Mouse (Mus musculus) neural tube, embryonic 14.5 days (tissue): ENCODE measurements around the gene Imp3. TPM values are rescaled to one million over a fixed set of nuclear protein-coding genes. Genes with fewer than 3 reads are reported as not detected.
"Not testable (repeated sequence)": the region's sequence is repeated elsewhere in the genome, so short reads cannot be mapped to it uniquely, and the experiment has no call there.

Experiments
- ATAC-seq: fragments of 200-750 bp; cut with Nextera tagmentation; 2 replicates; pipeline ENCODE4 v1.8.0; 2017; ENCODE audit warnings: low read depth, mild to moderate bottlenecking, moderate TSS enrichment, moderate library complexity
- H3K27ac ChIP-seq: fragments of 300-500 bp; sonication (generic); 2 replicates; pipeline ENCODE4 v1.5.1; 2014; ENCODE audit warnings: low read depth, mild to moderate bottlenecking, control low read depth, low read length, moderate library complexity, mixed read lengths
- H3K27me3 ChIP-seq: fragments of 300-500 bp; sonication (generic); 2 replicates; pipeline ENCODE4 v1.6.1; 2014; ENCODE audit warnings: low read length; ENCODE audit not compliant: control insufficient read depth, insufficient read depth
- H3K36me3 ChIP-seq: fragments of 300-500 bp; sonication (generic); 2 replicates; pipeline ENCODE4 v1.6.1; 2014; ENCODE audit warnings: low read length, mixed read lengths; ENCODE audit not compliant: control insufficient read depth, insufficient read depth
- H3K4me1 ChIP-seq: fragments of 300-500 bp; sonication (generic); 2 replicates; pipeline ENCODE4 v1.6.1; 2014; ENCODE audit warnings: low read length; ENCODE audit not compliant: control insufficient read depth, insufficient read depth
- H3K4me2 ChIP-seq: fragments of 300-500 bp; sonication (generic); 2 replicates; pipeline ENCODE4 v1.6.1; 2014; ENCODE audit warnings: mild to moderate bottlenecking, low read depth, low read length, control low read depth
- H3K4me3 ChIP-seq: fragments of 300-500 bp; sonication (generic); 2 replicates; pipeline ENCODE4 v1.5.1; 2014; ENCODE audit warnings: low read depth, low read length, control low read depth, mixed read lengths
- H3K9ac ChIP-seq: fragments of 300-500 bp; sonication (generic); replicated peaks from 2 replicates; pipeline ENCODE4 v1.6.1; 2014; ENCODE audit warnings: low read depth, mild to moderate bottlenecking, control low read depth, low read length, mixed read lengths
- H3K9me3 ChIP-seq: fragments of 300-500 bp; sonication (generic); 2 replicates; pipeline ENCODE4 v1.6.1; 2016; ENCODE audit warnings: low read length; ENCODE audit not compliant: control insufficient read depth
- WGBS: fragments of 180-500 bp; shearing (Covaris S2); extraction: QIAGEN DNeasy Blood & Tissue Kit; methylation state at CpG from one replicate; pipeline ENCODE4 v1.1.7; 2014; 5-methylcytosine and 5-hydroxymethylcytosine counted together
- polyA plus RNA-seq: library from polyadenylated mRNA; unstranded; fragments of >200 nt; fragmentation: Nextera tagmentation; extraction: Ambion mirVana; gene quantifications from 2 replicates; pipeline ENCODE4 v1.2.1, GENCODE M21; 2014

The Imp3 gene
- polyA plus RNA-seq, 1 experiment from 2014 or later = 71.3 TPM

DNA sequence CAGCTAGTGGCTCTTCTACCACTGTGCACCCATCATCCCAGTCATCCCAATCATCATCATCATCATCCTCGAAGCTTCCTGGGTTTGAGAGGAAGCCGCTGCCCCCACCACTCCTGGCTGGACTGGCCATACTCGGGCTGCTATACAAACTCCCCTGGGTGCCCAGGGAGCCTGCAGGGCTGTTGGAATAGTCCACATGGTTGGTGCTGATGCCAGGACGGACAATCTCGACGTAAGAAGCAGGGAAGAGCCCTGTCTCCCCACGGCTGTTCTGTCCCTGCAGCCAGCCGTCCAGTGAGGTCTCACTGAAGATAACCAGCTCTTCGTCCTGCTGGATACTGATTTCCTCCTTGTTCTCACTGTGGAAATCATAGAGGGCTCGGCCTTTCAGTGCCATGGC lies 10.9 kb upstream of the Imp3 start:
- Histone ChIP-seq H3K27me3 (no peaks in the 10 kb centered on the region), H3K9me3 (no peaks in the 10 kb centered on the region), H3K4me2 (peak overlapping the region; percentile 80; the same call in 1 of the 2 replicates), H3K4me3 (no peak overlapping the region; the same call in 1 of the 2 replicates), H3K27ac (no peak overlapping the region), H3K36me3 (no peaks in the 10 kb centered on the region), H3K9ac (no peak overlapping the region), H3K4me1 (peaks cover 22% of the 10 kb centered on the region)
- ATAC-seq = no peak
- 87% methylated on average over 10 of the region's 10 CpGs for WGBS

DNA sequence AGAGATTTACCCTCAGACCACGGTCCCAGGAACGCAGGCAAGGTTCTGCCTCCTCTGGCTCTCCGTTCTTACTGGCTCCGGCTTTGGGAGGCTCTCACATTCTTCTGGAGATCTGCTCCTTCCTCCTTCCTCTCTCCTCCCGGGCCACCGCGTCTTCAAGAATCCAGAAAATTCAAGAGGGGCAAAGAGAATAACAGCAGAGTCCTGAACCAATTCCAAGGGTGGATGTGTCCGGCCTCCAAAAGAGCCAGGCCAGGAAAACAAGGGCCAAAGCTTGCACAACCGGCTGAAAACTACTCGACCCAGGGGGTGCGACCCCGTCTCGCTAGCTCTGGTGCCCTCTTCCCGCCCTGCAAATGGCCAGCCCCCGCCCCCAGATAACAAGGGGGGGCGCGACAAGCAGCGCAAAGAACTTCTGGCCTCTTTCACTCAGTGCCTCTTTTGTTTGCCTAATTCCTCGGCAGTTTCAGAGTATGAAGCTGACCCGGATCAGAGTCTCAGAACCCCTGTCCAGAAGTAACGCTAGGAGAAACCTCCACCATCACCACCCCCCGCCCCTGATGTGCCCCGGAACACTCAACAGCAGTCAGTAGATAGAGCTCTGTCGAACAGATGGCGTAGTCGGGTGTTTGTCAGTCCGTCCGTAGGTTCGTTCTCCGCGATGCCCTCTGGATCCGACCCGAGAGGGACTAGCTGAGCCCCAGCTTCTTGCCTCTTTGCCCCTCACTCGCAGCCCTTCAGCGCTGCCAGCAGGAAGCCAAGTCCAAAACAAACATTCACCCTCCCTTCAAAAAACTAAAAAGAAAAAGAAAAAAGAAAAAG lies 9.9 kb upstream of the Imp3 start:
- Histone ChIP-seq H3K4me1 (peaks cover 22% of the 10 kb centered on the region), H3K4me2 (peak overlapping the region; percentile 80), H3K4me3 (peak overlapping the region; percentile 50), H3K9ac (peak overlapping the region; percentile 47), H3K27me3 (no peaks in the 10 kb centered on the region), H3K27ac (peak overlapping the region; percentile 73), H3K36me3 (no peaks in the 10 kb centered on the region), H3K9me3 (no peaks in the 10 kb centered on the region)
- no peak for ATAC-seq
- under 1% methylated on average over 35 of the region's 35 CpGs for WGBS

GRCm38 (mm10) chr9:56928041-56928811 lies 9.0 kb upstream of the Imp3 start, which contains the start of gene Snx33:
TSS of gene Snx33 (minus strand) at chr9:56928371.
- Histone ChIP-seq H3K9me3 (no peaks in the 10 kb centered on the region), H3K36me3 (no peaks in the 10 kb centered on the region), H3K27ac (peak within 1 kb of the TSS; percentile 73), H3K27me3 (no peaks in the 10 kb centered on the region), H3K4me1 (peaks cover 22% of the 10 kb centered on the region), H3K9ac (peak within 1 kb of the TSS; percentile 47), H3K4me2 (peak within 1 kb of the TSS; percentile 80), H3K4me3 (peak within 1 kb of the TSS; percentile 50)
- WGBS = under 1% methylated on average over 49 of the region's 50 CpGs
- ATAC-seq = peak; percentile 86

GRCm38 (mm10) chr9:56929496-56929895 lies 7.8 kb upstream of the Imp3 start:
- Histone ChIP-seq H3K4me2 (no peak overlapping the region), H3K9ac (no peak overlapping the region), H3K9me3 (no peaks in the 10 kb centered on the region), H3K4me1 (peaks cover 16% of the 10 kb centered on the region), H3K27me3 (no peaks in the 10 kb centered on the region), H3K4me3 (no peak overlapping the region), H3K36me3 (no peaks in the 10 kb centered on the region), H3K27ac (no peak overlapping the region)
- ATAC-seq = no peak
- 59% methylated on average over 4 of the region's 4 CpGs for WGBS

DNA sequence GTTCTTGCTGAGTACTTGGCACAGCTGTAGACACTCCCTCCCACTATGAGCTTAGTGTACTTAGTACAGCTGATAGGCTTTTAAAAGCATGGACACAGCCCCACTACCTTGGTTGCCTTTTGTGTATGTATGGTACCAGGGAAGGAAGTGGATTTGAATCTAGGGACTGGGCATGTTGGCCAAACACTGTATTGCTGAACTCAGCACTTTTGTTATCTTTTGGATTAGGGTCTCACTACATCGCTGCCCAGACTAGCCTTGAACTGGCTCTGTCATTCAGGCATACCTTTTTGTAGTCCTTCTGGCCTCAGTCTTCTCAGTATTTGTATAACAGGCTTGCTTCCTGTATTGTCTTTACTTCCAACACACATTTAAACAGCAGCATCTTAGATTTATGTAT lies 6.7 kb upstream of the Imp3 start:
- Histone ChIP-seq H3K27me3 (no peaks in the 10 kb centered on the region), H3K27ac (no peak overlapping the region), H3K9ac (no peak overlapping the region), H3K4me1 (peaks cover 7% of the 10 kb centered on the region), H3K9me3 (no peaks in the 10 kb centered on the region), H3K36me3 (no peaks in the 10 kb centered on the region), H3K4me2 (no peak overlapping the region), H3K4me3 (no peak overlapping the region)
- no peak for ATAC-seq
- WGBS = 81% methylated on average over 1 of the region's 1 CpGs

DNA sequence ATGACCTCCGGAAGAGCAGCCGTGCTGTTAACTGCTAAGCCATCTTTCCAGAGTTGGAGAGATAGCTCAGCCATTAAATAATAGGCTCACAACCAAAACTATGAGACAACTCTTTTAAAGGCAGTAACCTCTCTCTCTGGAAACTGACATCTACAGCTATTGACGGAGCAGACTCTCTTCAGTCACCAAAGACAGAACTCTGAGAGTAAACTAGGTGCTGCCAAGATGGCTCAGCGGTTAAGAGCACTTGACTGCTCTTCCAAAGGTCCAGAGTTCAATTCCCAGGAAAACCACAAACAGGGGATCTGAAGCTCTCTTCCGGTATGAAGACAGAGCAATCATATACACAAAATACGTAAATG lies 433 bp upstream of the Imp3 start:
- H3K4me3 ChIP-seq = peak overlapping the region; percentile 72
- H3K9ac ChIP-seq = no peak overlapping the region
- H3K9me3 ChIP-seq = no peaks in the 10 kb centered on the region
- ATAC-seq = no peak
- H3K4me1 ChIP-seq = peaks cover 13% of the 10 kb centered on the region
- WGBS = 20% methylated on average over 6 of the region's 6 CpGs
- no peaks in the 10 kb centered on the region for H3K36me3 ChIP-seq
- H3K27ac ChIP-seq = no peak overlapping the region
- H3K27me3 ChIP-seq = no peaks in the 10 kb centered on the region
- peak overlapping the region; percentile 82 for H3K4me2 ChIP-seq

DNA sequence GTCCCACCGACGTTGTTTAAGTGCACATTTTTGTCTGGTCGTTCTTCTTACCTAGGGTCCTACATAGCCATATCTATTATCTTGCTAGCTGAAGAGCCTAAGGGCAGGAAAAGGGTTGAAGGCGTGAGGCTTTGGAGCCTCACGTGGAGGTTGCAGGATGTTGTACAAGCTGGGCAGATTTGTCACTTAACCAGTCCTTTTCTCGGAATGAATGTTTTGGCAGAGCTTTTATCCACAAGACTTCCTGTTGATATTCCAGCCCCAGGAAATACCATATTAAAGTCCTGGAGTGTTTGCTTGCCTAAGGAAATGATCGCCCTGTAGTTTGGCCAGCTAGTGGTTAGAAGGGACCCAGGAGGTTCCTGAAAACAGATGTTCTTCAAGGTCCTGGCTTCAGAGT lies 1.1 kb downstream of the Imp3 start:
- Histone ChIP-seq H3K4me1 (peaks cover 13% of the 10 kb centered on the region), H3K27ac (no peak overlapping the region; the same call in 1 of the 2 replicates), H3K9ac (peak overlapping the region; percentile 64), H3K27me3 (no peaks in the 10 kb centered on the region), H3K9me3 (no peaks in the 10 kb centered on the region), H3K36me3 (no peaks in the 10 kb centered on the region), H3K4me2 (peak overlapping the region; percentile 82), H3K4me3 (peak overlapping the region; percentile 72)
- 7% methylated on average over 7 of the region's 7 CpGs for WGBS
- no peak for ATAC-seq

GRCm38 (mm10) chr9:56947481-56947880 lies 10.2 kb downstream of the Imp3 start:
- not testable (repeated sequence) for H3K27me3 ChIP-seq, H3K4me2 ChIP-seq, H3K9me3 ChIP-seq, H3K4me1 ChIP-seq, H3K4me3 ChIP-seq, H3K27ac ChIP-seq, ATAC-seq, H3K36me3 ChIP-seq, H3K9ac ChIP-seq
- 28% methylated on average over 3 of the region's 3 CpGs for WGBS

DNA sequence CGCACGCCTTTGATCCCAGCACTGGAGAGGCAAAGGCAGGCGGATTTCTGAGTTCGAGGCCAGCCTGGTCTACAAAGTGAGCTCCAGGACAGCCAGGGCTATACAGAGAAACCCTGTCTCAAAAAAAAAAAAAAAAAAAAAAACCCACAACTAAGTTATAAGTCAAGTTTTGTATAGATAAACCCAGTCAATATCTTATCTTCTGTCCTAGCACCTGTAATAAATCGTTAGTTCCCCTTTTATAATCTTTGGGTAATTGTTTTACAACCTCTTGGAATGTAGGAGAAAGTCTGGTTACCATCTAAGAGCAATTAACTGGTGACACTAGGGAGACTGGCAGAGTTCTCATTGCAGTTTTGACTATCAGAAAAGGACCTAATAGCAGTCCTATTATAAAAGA lies 11.4 kb downstream of the Imp3 start:
- not testable (repeated sequence) for H3K4me3 ChIP-seq, H3K9me3 ChIP-seq, H3K27me3 ChIP-seq, ATAC-seq, H3K27ac ChIP-seq, H3K36me3 ChIP-seq, H3K4me1 ChIP-seq, H3K9ac ChIP-seq, H3K4me2 ChIP-seq
- 39% methylated on average over 5 of the region's 5 CpGs for WGBS
